Mouse (Mus musculus) heart, postnatal 0 days (tissue): Measurements from ENCODE around the gene Nlrc5.

Source experiments
- CTCF ChIP-seq: IDR thresholded peaks from 2 replicates; pipeline ENCODE4 v1.5.1; 2016; ENCODE audit warnings: antibody characterized with exemption, control low read depth, low read depth
- EP300 ChIP-seq: IDR thresholded peaks from 2 replicates; pipeline ENCODE4 v1.6.1; 2016; ENCODE audit warnings: antibody characterized with exemption, low read depth

GRCm38 (mm10) chr8:94432212-94432611 lies 1.9 kb upstream of the Nlrc5 start:
- TF ChIP-seq CTCF (no peak), EP300 (no peak)
